Mouse (Mus musculus) cerebellum, adult 2 months (tissue): ENCODE measurements around the gene Cryge. TPM values are rescaled to one million over a fixed set of nuclear protein-coding genes. Genes with fewer than 3 reads are reported as not detected.
"Not testable (repeated sequence)": the region's sequence is repeated elsewhere in the genome, so short reads cannot be mapped to it uniquely, and the experiment has no call there.

ENCODE experiments used
- DNase-seq, 2 experiments: peaks; one replicate each; pipeline ENCODE4 v3.0.0; 2021
- H3K27ac ChIP-seq: fragments of 200-500 bp; 2 replicates; pipeline ENCODE4 v1.5.1; 2012; ENCODE audit warnings: low read length, control low read depth, inconsistent platforms; ENCODE audit not compliant: insufficient read depth
- H3K27me3 ChIP-seq: fragments of 200-500 bp; 2 replicates; pipeline ENCODE4 v1.6.1; 2012; ENCODE audit warnings: inconsistent platforms, mild to moderate bottlenecking, low read length, moderate library complexity; ENCODE audit not compliant: control insufficient read depth, insufficient read depth
- H3K4me1 ChIP-seq: fragments of 200-500 bp; 2 replicates; pipeline ENCODE4 v1.6.1; 2011; ENCODE audit warnings: low read length; ENCODE audit not compliant: control insufficient read depth, insufficient read depth
- H3K4me3 ChIP-seq: fragments of 200-500 bp; replicated peaks from 2 replicates; pipeline ENCODE3; 2011; ENCODE audit warnings: mild to moderate bottlenecking, low read depth, low read length, control low read depth; ENCODE audit not compliant: insufficient read depth
- CTCF ChIP-seq: fragments of 200-500 bp; IDR thresholded peaks from 2 replicates; pipeline ENCODE4 v1.5.1; 2011; ENCODE audit warnings: low read depth, mild to moderate bottlenecking, control low read depth, low read length, moderate library complexity, borderline replicate concordance; ENCODE audit not compliant: insufficient read depth
- POLR2A ChIP-seq: fragments of 200-500 bp; IDR thresholded peaks from 2 replicates; pipeline ENCODE4 v1.6.1; 2011; ENCODE audit warnings: low read length, control low read depth, borderline replicate concordance; ENCODE audit not compliant: insufficient read depth
- WGBS: fragments of 180-500 bp; shearing (Covaris S2); methylation state at CpG from one replicate; pipeline ENCODE4 v1.1.7; 2018; 5-methylcytosine and 5-hydroxymethylcytosine counted together
- polyA plus RNA-seq: library from polyadenylated mRNA; depleted of rRNA; stranded (reverse); fragments of >200 nt; gene quantifications from 2 replicates; pipeline ENCODE4 v1.2.3, GENCODE M21; 2012; rRNA removed

Gene Cryge
- polyA plus RNA-seq = not detected in 2 replicates

DNA sequence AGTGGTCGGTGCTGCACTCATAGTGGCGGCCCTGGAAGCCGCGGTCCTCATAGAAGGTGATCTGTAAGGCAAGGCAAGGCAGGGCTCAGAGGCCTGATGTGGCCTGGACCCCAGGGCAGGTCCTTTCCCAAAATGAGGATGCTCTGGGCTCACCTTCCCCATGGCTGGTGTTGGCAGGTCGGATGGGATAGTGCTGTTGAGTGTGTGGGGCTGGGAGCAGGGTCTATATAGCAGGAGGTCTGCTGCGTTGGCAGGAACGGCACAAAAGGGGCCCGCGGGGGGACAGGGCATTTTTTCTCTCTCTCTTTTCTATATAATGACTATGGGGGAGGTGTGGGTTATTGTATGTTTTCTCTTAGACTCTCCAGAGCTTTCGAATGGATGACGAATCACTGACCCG lies at the start of gene Cryge:
Gene Cryge (minus strand): TSS at position 198 of the 400 bp plus-strand sequence.
- not testable (repeated sequence) for H3K4me1 ChIP-seq, H3K27me3 ChIP-seq, H3K27ac ChIP-seq, DNase-seq, H3K4me3 ChIP-seq
- WGBS = 49% methylated on average over 8 of the region's 12 CpGs

DNA sequence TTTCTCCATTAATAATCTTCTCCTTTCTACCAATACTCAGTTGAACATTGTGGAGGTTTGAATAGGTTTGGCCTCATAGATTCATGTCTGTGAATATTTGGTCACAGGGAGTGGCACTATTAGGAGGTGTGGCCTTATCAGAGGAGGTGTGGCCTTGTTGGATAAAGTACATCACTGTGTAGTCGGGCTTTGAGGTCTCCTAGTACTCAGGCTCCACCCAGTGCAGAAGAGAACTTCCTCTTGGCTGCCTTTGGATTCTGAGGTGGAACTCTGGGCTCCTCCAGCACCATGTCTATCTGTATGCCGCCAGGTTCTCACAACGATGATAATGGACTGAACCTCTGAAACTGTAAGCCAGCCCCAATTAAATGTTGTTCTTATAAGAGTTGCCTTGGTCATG lies 46.0 kb upstream of the Cryge start:
- Histone ChIP-seq H3K4me1 (no peaks in the 10 kb centered on the region), H3K27me3 (no peaks in the 10 kb centered on the region), H3K27ac (no peak overlapping the region), H3K4me3 (no peak overlapping the region)
- WGBS = 83% methylated on average over 3 of the region's 3 CpGs
- no peak for TF ChIP-seq CTCF
- TF ChIP-seq POLR2A = no peak
- DNase-seq = no peak

DNA sequence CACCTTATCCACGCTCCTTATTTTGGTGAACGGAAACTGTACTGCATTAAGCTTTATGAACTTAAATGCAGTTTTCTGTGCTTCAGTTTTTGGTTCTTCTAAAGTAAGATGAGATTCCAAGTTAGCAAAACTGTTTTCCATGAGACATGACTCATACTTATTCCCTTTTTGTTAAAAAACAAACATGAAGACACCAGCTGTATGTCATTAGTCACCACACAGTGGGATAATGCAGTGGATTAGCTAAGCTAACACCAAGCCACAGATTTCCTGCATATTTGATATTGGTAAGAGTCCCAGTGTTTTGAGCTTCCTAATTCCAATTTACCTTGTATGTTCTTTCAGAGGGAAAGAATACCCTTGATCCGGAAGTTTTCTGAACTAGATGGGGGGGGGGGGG lies 40.6 kb upstream of the Cryge start:
- Histone ChIP-seq H3K4me1 (no peaks in the 10 kb centered on the region), H3K27ac (no peak overlapping the region), H3K4me3 (no peak overlapping the region), H3K27me3 (no peaks in the 10 kb centered on the region)
- TF ChIP-seq CTCF = no peak
- TF ChIP-seq POLR2A = no peak
- no peak for DNase-seq
- 92% methylated on average over 3 of the region's 3 CpGs for WGBS

DNA sequence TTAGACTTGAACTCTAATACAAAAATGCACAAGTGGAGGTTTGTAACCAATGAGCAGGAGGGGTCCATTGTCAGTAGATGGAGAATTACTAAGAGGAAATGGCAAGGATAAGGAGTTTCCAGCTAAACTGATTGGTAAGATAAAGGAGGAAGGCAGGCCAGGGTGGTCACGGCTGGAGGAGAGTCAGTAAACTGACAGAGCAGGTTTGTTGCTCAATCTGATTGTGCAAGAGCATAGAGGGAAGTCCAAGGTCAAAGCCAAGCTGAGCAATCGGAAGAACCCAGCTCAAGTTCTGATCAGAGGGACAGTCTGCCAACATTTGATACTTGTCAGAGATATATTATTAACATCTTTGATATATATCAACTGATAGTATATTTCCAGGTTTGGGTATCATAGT lies 39.4 kb upstream of the Cryge start:
- H3K27ac ChIP-seq = no peak overlapping the region
- no peaks in the 10 kb centered on the region for H3K27me3 ChIP-seq
- WGBS = 77% methylated on average over 2 of the region's 2 CpGs
- TF ChIP-seq POLR2A (no peak), CTCF (no peak)
- no peaks in the 10 kb centered on the region for H3K4me1 ChIP-seq
- H3K4me3 ChIP-seq = no peak overlapping the region
- no peak for DNase-seq

DNA sequence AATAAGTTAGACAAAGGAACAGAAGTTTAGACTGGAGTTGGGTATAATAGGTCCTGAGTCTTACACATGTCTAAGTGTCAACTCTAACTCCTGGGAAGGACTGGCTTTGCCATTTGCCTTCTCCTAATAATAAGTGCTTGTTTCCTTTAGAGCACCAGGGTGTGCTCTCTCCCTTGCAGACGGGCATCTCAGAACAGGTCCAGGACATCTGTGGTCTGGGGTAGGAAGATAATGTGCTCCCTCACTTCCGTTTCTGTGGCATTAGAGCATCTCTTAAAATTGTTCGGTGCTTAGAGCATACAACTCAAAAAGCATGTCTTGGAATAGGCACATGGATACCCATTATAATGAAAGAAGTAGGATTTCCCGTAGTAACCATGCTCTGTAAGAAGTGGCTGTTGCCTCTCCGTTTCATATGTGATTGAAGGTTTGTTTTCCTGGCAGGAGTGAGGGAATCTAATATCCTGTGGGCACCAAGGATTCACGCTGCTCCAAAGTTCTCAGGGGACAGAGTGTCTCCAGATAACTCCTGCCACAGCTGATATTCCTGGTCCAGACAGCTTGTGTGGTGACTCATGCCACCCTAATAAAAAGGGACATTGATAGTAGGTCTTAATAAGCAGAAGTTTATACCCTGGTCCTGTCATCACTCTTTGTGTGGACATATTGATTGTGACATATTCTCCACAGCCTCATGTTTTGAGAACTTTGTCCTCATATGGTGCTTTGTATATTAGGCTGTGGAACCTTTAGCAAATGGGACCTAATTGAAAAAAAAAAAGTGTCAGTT lies 37.8 kb upstream of the Cryge start:
- Histone ChIP-seq H3K27me3 (no peaks in the 10 kb centered on the region), H3K4me3 (no peak overlapping the region), H3K4me1 (no peaks in the 10 kb centered on the region), H3K27ac (no peak overlapping the region)
- no peak for DNase-seq
- no peak for TF ChIP-seq POLR2A
- no peak for TF ChIP-seq CTCF
- WGBS = 76% methylated on average over 6 of the region's 6 CpGs

DNA sequence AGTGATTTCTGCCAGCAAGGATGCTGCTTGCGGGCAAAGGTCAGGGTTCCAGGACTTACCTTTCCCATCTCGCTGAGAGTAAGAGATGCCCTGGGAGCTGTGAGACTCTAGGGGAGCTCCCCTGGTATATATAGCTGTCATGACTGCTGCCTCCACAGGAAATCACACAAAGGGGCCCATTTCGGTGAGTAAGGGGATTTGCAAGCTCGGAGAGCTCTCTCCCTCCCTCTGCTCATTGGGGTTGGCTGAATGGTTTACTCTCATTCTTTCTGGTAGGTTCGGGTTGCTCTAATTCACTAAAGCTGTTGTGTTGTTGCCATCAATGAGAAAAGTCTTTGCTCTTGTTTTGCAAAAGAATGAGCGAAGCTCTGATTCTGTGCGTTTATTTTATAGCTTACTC lies 31.2 kb upstream of the Cryge start, which contains the start of gene Crygb:
Gene Crygb (minus strand): TSS at position 101 of the 400 bp plus-strand sequence.
- Histone ChIP-seq H3K4me3 (no peak within 1 kb of the TSS), H3K4me1 (no peaks in the 10 kb centered on the region), H3K27me3 (no peaks in the 10 kb centered on the region), H3K27ac (no peak within 1 kb of the TSS)
- 47% methylated on average over 7 of the region's 7 CpGs for WGBS
- no peak for TF ChIP-seq POLR2A
- no peak for TF ChIP-seq CTCF
- DNase-seq = no peak

DNA sequence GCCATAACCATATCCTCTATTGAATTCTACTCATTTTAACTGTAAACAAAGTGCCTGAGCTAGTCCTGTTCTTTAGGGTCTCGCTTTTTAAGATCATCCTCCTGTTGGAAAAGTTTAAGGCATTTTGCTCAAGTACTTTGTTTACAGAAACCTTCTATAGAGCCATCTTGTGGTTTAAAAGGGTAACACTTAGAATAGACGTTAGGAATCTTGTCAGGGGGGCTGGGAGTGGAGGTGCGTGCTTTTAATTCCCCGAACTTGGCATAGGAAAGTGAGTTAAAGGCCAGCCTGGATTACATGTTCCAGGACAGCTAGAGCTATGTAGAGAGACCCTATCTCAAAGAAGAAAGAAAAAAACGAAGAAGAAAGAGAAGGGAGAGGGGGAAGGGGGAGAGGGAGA lies 24.7 kb upstream of the Cryge start:
- no peak overlapping the region for H3K4me3 ChIP-seq
- DNase-seq = no peak
- WGBS = 11% methylated on average over 5 of the region's 5 CpGs
- H3K27ac ChIP-seq = no peak overlapping the region
- no peaks in the 10 kb centered on the region for H3K4me1 ChIP-seq
- no peaks in the 10 kb centered on the region for H3K27me3 ChIP-seq
- TF ChIP-seq POLR2A (no peak), CTCF (no peak)

DNA sequence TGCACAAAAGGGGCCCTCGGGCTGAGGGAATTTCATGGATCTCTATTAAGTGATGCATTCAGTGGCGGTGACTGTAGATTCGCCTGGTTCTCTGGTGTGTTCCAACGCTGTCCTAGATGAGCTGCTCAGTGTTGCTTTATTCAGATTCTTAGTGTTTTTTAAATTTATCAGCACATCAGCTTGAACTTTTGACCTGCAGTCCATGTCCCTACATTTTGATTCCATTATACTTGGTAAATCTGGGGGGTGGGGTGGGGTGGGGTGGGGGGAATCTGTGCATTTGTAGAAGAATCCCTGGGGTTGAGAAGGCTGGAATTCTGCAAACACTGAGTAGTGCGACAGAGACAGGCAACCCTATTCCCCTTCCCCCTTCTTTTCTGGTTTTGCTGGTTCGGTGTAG lies 22.6 kb upstream of the Cryge start, which contains the start of gene Crygc:
Gene Crygc (minus strand): TSS at position 101 of the 400 bp plus-strand sequence.
- no peak for TF ChIP-seq POLR2A
- TF ChIP-seq CTCF = no peak
- 63% methylated on average over 6 of the region's 6 CpGs for WGBS
- no peaks in the 10 kb centered on the region for H3K27me3 ChIP-seq
- no peak within 1 kb of the TSS for H3K27ac ChIP-seq
- no peak for DNase-seq
- H3K4me3 ChIP-seq = no peak within 1 kb of the TSS
- H3K4me1 ChIP-seq = no peaks in the 10 kb centered on the region
